ENCODE assay signal across 23 mouse cellular contexts in genomic region chr16:46982272-46982909, GRCm38 (mm10).
DNase-seq lines count a peak whose midpoint lies in the region; ATAC-seq lines count a peak whose summit lies in the region.
"Had no signal": no experiment of that assay in that cellular context is flagged by ENCODE, and none has a peak within 500 bp of the region (broad histone marks: within the 10 kb centered on the region; RNA-seq: fewer than 3 reads in every experiment).

No protein-coding gene starts in this region.

- no peak overlapping the region; the same call in 1 of the 2 replicates for H3K27ac ChIP-seq in midbrain, embryonic 10.5 days (replicated peaks)
- H3K27ac ChIP-seq in midbrain, embryonic 15.5 days, result no peak overlapping the region
- H3K27ac ChIP-seq in forebrain, embryonic 12.5 days, result 0 out of 2 replicates have a peak overlapping the region, but pooled peaks have one; percentile 25
- H3K27ac ChIP-seq: hindbrain, embryonic 15.5 days; kidney, postnatal 0 days; left cerebral cortex, adult 2 months; limb, embryonic 15.5 days; liver, embryonic 14.5 days; neural tube, embryonic 12.5 days had no signal

- no peak overlapping the region for H3K9ac ChIP-seq in midbrain, embryonic 15.5 days
- no peak overlapping the region for H3K9ac ChIP-seq in forebrain, embryonic 12.5 days
- H3K9ac ChIP-seq: hindbrain, embryonic 15.5 days; limb, embryonic 15.5 days; liver, embryonic 14.5 days; neural tube, embryonic 12.5 days had no signal

- no peaks in the 10 kb centered on the region for H3K27me3 ChIP-seq in midbrain, embryonic 10.5 days (ENCODE audit: low read depth, poor library complexity, severe bottlenecking)
- H3K27me3 ChIP-seq in midbrain, embryonic 15.5 days (replicated peaks), result no peaks in the 10 kb centered on the region
- no peaks in the 10 kb centered on the region for H3K27me3 ChIP-seq in forebrain, embryonic 12.5 days
- H3K27me3 ChIP-seq: hindbrain, embryonic 15.5 days; limb, embryonic 15.5 days; neural tube, embryonic 12.5 days had no signal

- WGBS in midbrain, embryonic 10.5 days, result 46% methylated on average over 5 of the region's 5 CpGs
- WGBS in midbrain, embryonic 15.5 days, result 27% methylated on average over 5 of the region's 5 CpGs
- WGBS in forebrain, embryonic 12.5 days, result 15% methylated on average over 5 of the region's 5 CpGs

- no peaks in the 10 kb centered on the region for H3K36me3 ChIP-seq in midbrain, embryonic 10.5 days
- no peaks in the 10 kb centered on the region for H3K36me3 ChIP-seq in midbrain, embryonic 15.5 days (replicated peaks)
- H3K36me3 ChIP-seq in forebrain, embryonic 12.5 days (replicated peaks), result no peaks in the 10 kb centered on the region
- H3K36me3 ChIP-seq: hindbrain, embryonic 15.5 days; limb, embryonic 15.5 days; neural tube, embryonic 12.5 days had no signal

- H3K4me3 ChIP-seq in midbrain, embryonic 10.5 days, result no peak overlapping the region
- no peak overlapping the region for H3K4me3 ChIP-seq in midbrain, embryonic 15.5 days
- no peak overlapping the region for H3K4me3 ChIP-seq in forebrain, embryonic 12.5 days (replicated peaks)
- H3K4me3 ChIP-seq: hindbrain, embryonic 15.5 days; left cerebral cortex, adult 2 months; limb, embryonic 15.5 days; neural tube, embryonic 12.5 days had no signal

- H3K4me1 ChIP-seq in midbrain, embryonic 10.5 days, result peaks cover 9% of the 10 kb centered on the region
- H3K4me1 ChIP-seq in midbrain, embryonic 15.5 days, result no peaks in the 10 kb centered on the region
- peaks cover 5% of the 10 kb centered on the region; the same call in 1 of the 2 replicates for H3K4me1 ChIP-seq in forebrain, embryonic 12.5 days
- H3K4me1 ChIP-seq: hindbrain, embryonic 15.5 days; limb, embryonic 15.5 days; neural tube, embryonic 12.5 days had no signal

- peak; percentile 15 for DNase-seq in midbrain, embryonic 10.5 days (ENCODE audit: low spot score)
- DNase-seq in embryo, embryonic 11 days, result peak; percentile 1
- DNase-seq in retina, postnatal 1 day, result peak; percentile 26
- DNase-seq in lung, adult 18-20 months, result no peak
- DNase-seq: adrenal gland, adult 8-10 months; B cell, adult 2 months; cerebellum, adult 18-20 months; heart, postnatal 36 days; kidney, adult 2 months; left cerebral cortex, postnatal 4 days; lung, postnatal 4 days; right cerebral cortex, postnatal 4 days; thymus, postnatal 25 days had no signal

- ATAC-seq in midbrain, embryonic 15.5 days (replicated peaks), result no peak
- peak; percentile 90; the same call in 1 of the 2 replicates for ATAC-seq in forebrain, embryonic 12.5 days (ENCODE audit: low FRiP score)
- ATAC-seq in frontal cortex, adult (ENCODE audit: low TSS enrichment), result no peak
- ATAC-seq: activated CD4-positive, CD25-positive, alpha-beta regulatory T cell, adult 4 months had no signal

- no peaks in the 10 kb centered on the region for H3K9me3 ChIP-seq in midbrain, embryonic 10.5 days (replicated peaks)
- H3K9me3 ChIP-seq in midbrain, embryonic 15.5 days, result no peaks in the 10 kb centered on the region
- no peaks in the 10 kb centered on the region for H3K9me3 ChIP-seq in forebrain, embryonic 12.5 days
- H3K9me3 ChIP-seq: hindbrain, embryonic 15.5 days; limb, embryonic 15.5 days; neural tube, embryonic 12.5 days had no signal

- H3K4me2 ChIP-seq in midbrain, embryonic 15.5 days, result no peak overlapping the region
- no peak overlapping the region for H3K4me2 ChIP-seq in forebrain, embryonic 12.5 days
- H3K4me2 ChIP-seq: hindbrain, embryonic 15.5 days; limb, embryonic 15.5 days; neural tube, embryonic 12.5 days had no signal

Comparison
In these comparisons a context has a peak if more than half of its experiments do, and no peak if none do; other contexts are left out.
1. DNase-seq: peak in midbrain, embryonic 10.5 days (single experiment), embryo, embryonic 11 days (single experiment) and retina, postnatal 1 day (single experiment); none in lung, adult 18-20 months (0 of 2).